Mouse (Mus musculus) heart, embryonic 13.5 days (tissue): ENCODE data around the gene Hoxd3. TPM values are rescaled to one million over a fixed set of nuclear protein-coding genes. Genes with fewer than 3 reads are reported as not detected.

Experiments used
- microRNA counts: library from miRNA; unstranded; fragments of <30 nt; microRNA quantifications from one replicate; lab custom pipeline; 2016
- microRNA-seq: library from miRNA; unstranded; fragments of <30 nt; microRNA quantifications from one replicate; pipeline ENCODE4, GENCODE M21; 2016
- polyA plus RNA-seq: library from polyadenylated mRNA; unstranded; fragments of >200 nt; fragmentation: Nextera tagmentation; extraction: Ambion mirVana; gene quantifications from 2 replicates; pipeline ENCODE4 v1.2.1, GENCODE M21; 2015

The Hoxd3 gene
- polyA plus RNA-seq, 1 experiment from 2014 or later: 0.74 TPM

MicroRNAs encoded within 50 kb of the gene (microRNA counts, 519-probe panel; counts per million panel counts)
- 209 counts per million, percentile 61 among the panel's probes with 10 or more counts for microRNA mmu-miR-10b (lab: Ali Mortazavi, UCI)

Small RNAs within 50 kb of the gene (microRNA-seq; reads per million reads assigned to microRNA genes)
- gene Gm44463 (not detected), gene Mir10b (702 reads per million, percentile 76 among the genes with 10 or more reads in this experiment)

Other genes with a start within 250 kb of the Hoxd3 start
- gene Lnpk, start 132.5 kb upstream of the Hoxd3 start, polyA plus RNA-seq: 18.8 and 19.3 TPM in 2 replicates
- gene Evx2, start 52.4 kb upstream of the Hoxd3 start, polyA plus RNA-seq: not detected in 2 replicates
- gene Hoxd13, start 43.6 kb upstream of the Hoxd3 start, polyA plus RNA-seq: not detected in 2 replicates
- gene Hoxd12, start 36.9 kb upstream of the Hoxd3 start, polyA plus RNA-seq: not detected in 2 replicates
- not detected in 2 replicates for gene Hoxd11, start 32.4 kb upstream of the Hoxd3 start, polyA plus RNA-seq
- 0.08 TPM in 1 of 2 replicates, not detected in the other for gene Hoxd10, start 20.0 kb upstream of the Hoxd3 start, polyA plus RNA-seq
- gene Hoxd9, start 14.2 kb upstream of the Hoxd3 start, polyA plus RNA-seq: not detected in 2 replicates
- 0.07 and 0.23 TPM in 2 replicates for gene Hoxd8, start 7.3 kb upstream of the Hoxd3 start, polyA plus RNA-seq
- not detected in 2 replicates for gene Hoxd4, start within 50 bp of the Hoxd3 start, polyA plus RNA-seq
- gene Gm28230, start 14.8 kb downstream of the Hoxd3 start, polyA plus RNA-seq: 0.09 TPM in 1 of 2 replicates, not detected in the other
- not detected in 2 replicates for gene Hoxd1, start 51.1 kb downstream of the Hoxd3 start, polyA plus RNA-seq
- 138 and 155 TPM in 2 replicates for gene Mtx2, start 113.9 kb downstream of the Hoxd3 start, polyA plus RNA-seq